Mouse (Mus musculus) myocyte (in vitro differentiated cells): ENCODE data around the gene Spock1.

Experiments
- CEBPB ChIP-seq: IDR thresholded peaks from 2 replicates; pipeline ENCODE4 v1.6.1; 2011; ENCODE audit warnings: mild to moderate bottlenecking, moderate library complexity; ENCODE audit not compliant: poor library complexity, insufficient read depth, severe bottlenecking
- E2F4 ChIP-seq: IDR thresholded peaks from one replicate; pipeline ENCODE4 v1.6.1; 2011; ENCODE audit warnings: mild to moderate bottlenecking, control low read depth, moderate library complexity; ENCODE audit not compliant: insufficient read depth
- MAX ChIP-seq: IDR thresholded peaks from one replicate; pipeline ENCODE4 v1.6.1; 2011; ENCODE audit warnings: low read depth, mild to moderate bottlenecking, control low read depth
- MYOD1 ChIP-seq, 3 experiments: IDR thresholded peaks; one replicate each; pipeline ENCODE4 v1.6.1; 2011; ENCODE audit warnings: control low read depth in 2 of 3, low read depth in 2 of 3, mild to moderate bottlenecking in 2 of 3, moderate library complexity in 1 of 3; ENCODE audit not compliant: insufficient read length in 2 of 3, control insufficient read depth in 1 of 3
- MYOG ChIP-seq, 3 experiments: IDR thresholded peaks; one replicate each; pipeline ENCODE4 v1.6.1; 2011; ENCODE audit warnings: control low read depth in 2 of 3, low read depth in 2 of 3, mild to moderate bottlenecking in 2 of 3; ENCODE audit not compliant: insufficient read length in 2 of 3, control insufficient read depth in 1 of 3, insufficient read depth in 1 of 3
- POLR2A ChIP-seq: IDR thresholded peaks from one replicate; pipeline ENCODE4 v1.6.1; 2011; ENCODE audit warnings: low read depth, mild to moderate bottlenecking, control low read depth, moderate library complexity; ENCODE audit not compliant: insufficient read length
- POLR2AphosphoS2 ChIP-seq: IDR thresholded peaks from one replicate; pipeline ENCODE4 v1.6.1; 2011; ENCODE audit warnings: low read depth, control low read depth; ENCODE audit not compliant: insufficient read length
- TCF12 ChIP-seq: IDR thresholded peaks from one replicate; pipeline ENCODE4 v1.6.1; 2011; ENCODE audit warnings: mild to moderate bottlenecking, control low read depth; ENCODE audit not compliant: poor library complexity, insufficient read depth, severe bottlenecking
- TCF3 ChIP-seq: IDR thresholded peaks from one replicate; pipeline ENCODE4 v1.6.1; 2011; ENCODE audit warnings: low read depth, control low read depth; ENCODE audit not compliant: insufficient read length
- USF1 ChIP-seq: IDR thresholded peaks from one replicate; pipeline ENCODE4 v1.6.1; 2011; ENCODE audit warnings: low read depth, mild to moderate bottlenecking, control low read depth, moderate library complexity

- TF ChIP-seq POLR2A = no peak
- no peak for TF ChIP-seq E2F4
- no peak for TF ChIP-seq MYOG (IDR thresholded peaks at IDR 0.05; ENCODE audit: control insufficient read depth in 1 of 3, insufficient read depth in 1 of 3, insufficient read length in 2 of 3, low read depth in 2 of 3)
- TF ChIP-seq USF1 = no peak
- no peak for TF ChIP-seq MYOD1 (IDR thresholded peaks at IDR 0.05; ENCODE audit: control insufficient read depth in 1 of 3, insufficient read length in 2 of 3, low read depth in 2 of 3)
- TF ChIP-seq TCF3 = no peak
- TF ChIP-seq MAX = no peak
- TF ChIP-seq POLR2AphosphoS2 = no peak
- no peak for TF ChIP-seq TCF12
- TF ChIP-seq CEBPB = no peak
These were observed 129.6 kb downstream of the Spock1 start for GRCm38 (mm10) chr13:57778524-57778923.
